Mouse (Mus musculus) MEL (cell line): ENCODE measurements around the gene Cog3. TPM values are rescaled to one million over a fixed set of nuclear protein-coding genes. Genes with fewer than 3 reads are reported as not detected.

Experiments used
- DNase-seq: peaks from one replicate; pipeline ENCODE4 v3.0.0; 2011; ENCODE audit warnings: low read depth, low spot score
- H3K27ac ChIP-seq: 2 replicates; pipeline ENCODE4 v1.5.1; 2012; ENCODE audit warnings: low read depth, mild to moderate bottlenecking, control low read depth, low read length, moderate library complexity; ENCODE audit not compliant: control insufficient read depth
- H3K27me3 ChIP-seq, 2 experiments: fragments of 150-350 bp in 1 of 2; sonication (generic) in 1 of 2; 2 replicates each; pipeline ENCODE4 v1.6.1; 2012; ENCODE audit warnings: low read length in 2 of 2, mild to moderate bottlenecking in 2 of 2, improper control_type of control experiment in 1 of 2, moderate library complexity in 1 of 2; ENCODE audit not compliant: insufficient read depth in 2 of 2, control insufficient read depth in 1 of 2
- H3K36me3 ChIP-seq, 2 experiments: 2 replicates each; pipeline ENCODE4 v1.6.1; 2012 to 2014; ENCODE audit warnings: low read length in 2 of 2, improper control_type of control experiment in 1 of 2, inconsistent platforms in 1 of 2, mild to moderate bottlenecking in 1 of 2; ENCODE audit not compliant: insufficient read depth in 2 of 2, control insufficient read depth in 1 of 2
- H3K4me1 ChIP-seq, 2 experiments: fragments of 150-350 bp in 1 of 2; sonication (generic) in 1 of 2; 2 replicates each; pipeline ENCODE4 v1.6.1; 2012; ENCODE audit warnings: low read length in 2 of 2, improper control_type of control experiment in 1 of 2, mild to moderate bottlenecking in 1 of 2; ENCODE audit not compliant: insufficient read depth in 2 of 2, control insufficient read depth in 1 of 2
- H3K4me3 ChIP-seq, 2 experiments: fragments of 150-350 bp in 1 of 2; sonication (generic) in 1 of 2; 2 replicates each; pipeline ENCODE4 v1.5.1; 2012; ENCODE audit warnings: low read depth in 2 of 2, low read length in 2 of 2, mild to moderate bottlenecking in 2 of 2, moderate library complexity in 2 of 2, control low read depth in 1 of 2, improper control_type of control experiment in 1 of 2; ENCODE audit not compliant: control insufficient read depth in 1 of 2, insufficient read depth in 1 of 2
- H3K79me2 ChIP-seq: 2 replicates; pipeline ENCODE4 v1.6.1; 2012; ENCODE audit warnings: mild to moderate bottlenecking, low read length, moderate library complexity; ENCODE audit not compliant: control insufficient read depth, poor library complexity, insufficient read depth
- H3K9ac ChIP-seq: 2 replicates; pipeline ENCODE4 v1.6.1; 2012; ENCODE audit warnings: low read depth, mild to moderate bottlenecking, control low read depth, low read length, moderate library complexity; ENCODE audit not compliant: control insufficient read depth, poor library complexity, severe bottlenecking
- H3K9me3 ChIP-seq: fragments of 150-350 bp; sonication (generic); replicated peaks from 2 replicates; pipeline ENCODE4 v1.6.1; 2012; ENCODE audit warnings: mild to moderate bottlenecking, low read length, improper control_type of control experiment, moderate library complexity; ENCODE audit not compliant: insufficient read depth
- CHD1 ChIP-seq: IDR thresholded peaks from 2 replicates; pipeline ENCODE4 v1.6.1; 2012; ENCODE audit warnings: low read depth, mild to moderate bottlenecking, inconsistent platforms, low read length, improper control_type of control experiment
- CHD2 ChIP-seq: IDR thresholded peaks from 2 replicates; pipeline ENCODE4 v1.6.1; 2011; ENCODE audit warnings: low read length, improper control_type of control experiment
- CTCF ChIP-seq, 3 experiments: IDR thresholded peaks in 2 of 3; conservative IDR thresholded peaks in 1 of 3; 2 replicates each; pipeline ENCODE4 v1.5.1; 2011 to 2012; ENCODE audit warnings: low read length in 3 of 3, low read depth in 2 of 3, mild to moderate bottlenecking in 2 of 3, improper control_type of control experiment in 1 of 3, inconsistent platforms in 1 of 3, mixed read lengths in 1 of 3, moderate library complexity in 1 of 3; ENCODE audit not compliant: control insufficient read depth in 1 of 3, insufficient read depth in 1 of 3, poor library complexity in 1 of 3, severe bottlenecking in 1 of 3
- E2F4 ChIP-seq: IDR thresholded peaks from 2 replicates; pipeline ENCODE4 v1.6.1; 2011; ENCODE audit warnings: low read depth, low read length, improper control_type of control experiment, borderline replicate concordance
- EP300 ChIP-seq, 2 experiments: IDR thresholded peaks; 2 replicates each; pipeline ENCODE4 v1.6.1; 2011; ENCODE audit warnings: improper control_type of control experiment in 2 of 2, low read length in 2 of 2, low read depth in 1 of 2, mild to moderate bottlenecking in 1 of 2
- ETS1 ChIP-seq: IDR thresholded peaks from 2 replicates; pipeline ENCODE4 v1.6.1; 2012; ENCODE audit warnings: low read depth, mild to moderate bottlenecking, inconsistent platforms, low read length, improper control_type of control experiment, moderate library complexity
- JUND ChIP-seq: IDR thresholded peaks from 2 replicates; pipeline ENCODE4 v1.6.1; 2011; ENCODE audit warnings: low read depth, mild to moderate bottlenecking, improper control_type of control experiment, low read length
- MAZ ChIP-seq: IDR thresholded peaks from 2 replicates; pipeline ENCODE4 v1.6.1; 2012; ENCODE audit warnings: low read depth, mild to moderate bottlenecking, inconsistent platforms, low read length, improper control_type of control experiment
- MEF2A ChIP-seq: IDR thresholded peaks from 2 replicates; pipeline ENCODE4 v1.6.1; 2014; ENCODE audit warnings: low read depth, mild to moderate bottlenecking, inconsistent platforms, low read length, improper control_type of control experiment; ENCODE audit not compliant: poor library complexity, insufficient replicate concordance, severe bottlenecking; ENCODE audit errors: extremely low read depth
- MYB ChIP-seq: IDR thresholded peaks from 2 replicates; pipeline ENCODE4 v1.6.1; 2011; ENCODE audit warnings: mild to moderate bottlenecking, low read depth, low read length, improper control_type of control experiment
- NRF1 ChIP-seq: IDR thresholded peaks from 2 replicates; pipeline ENCODE4 v1.6.1; 2014; ENCODE audit warnings: low read depth, mild to moderate bottlenecking, inconsistent platforms, low read length, improper control_type of control experiment, moderate library complexity; ENCODE audit not compliant: poor library complexity, insufficient read depth, severe bottlenecking
- POLR2A ChIP-seq, 2 experiments: IDR thresholded peaks; 2 replicates each; pipeline ENCODE4 v1.6.1; 2011 to 2012; ENCODE audit warnings: low read length in 2 of 2, mild to moderate bottlenecking in 2 of 2, control low read depth in 1 of 2, improper control_type of control experiment in 1 of 2, low read depth in 1 of 2, moderate library complexity in 1 of 2; ENCODE audit not compliant: control insufficient read depth in 1 of 2, insufficient read depth in 1 of 2, poor library complexity in 1 of 2
- POLR2AphosphoS5 ChIP-seq: IDR thresholded peaks from 2 replicates; pipeline ENCODE4 v1.6.1; 2012; ENCODE audit warnings: low read depth, borderline replicate concordance, mild to moderate bottlenecking, inconsistent platforms, low read length, moderate library complexity, mixed read lengths
- TAL1 ChIP-seq: IDR thresholded peaks from 2 replicates; pipeline ENCODE4 v1.6.1; 2012; ENCODE audit warnings: mild to moderate bottlenecking, inconsistent platforms, low read length, moderate library complexity, mixed read lengths
- TBP ChIP-seq: IDR thresholded peaks from 2 replicates; pipeline ENCODE4 v1.8.0; 2011; ENCODE audit warnings: low read depth, low read length, improper control_type of control experiment
- USF1 ChIP-seq: IDR thresholded peaks from 2 replicates; pipeline ENCODE4 v1.6.1; 2014; ENCODE audit warnings: low read depth, mild to moderate bottlenecking, inconsistent platforms, low read length, improper control_type of control experiment, moderate library complexity
- ZC3H11A ChIP-seq: IDR thresholded peaks from 2 replicates; pipeline ENCODE4 v1.6.1; 2012; ENCODE audit warnings: low read depth, mild to moderate bottlenecking, inconsistent platforms, low read length, improper control_type of control experiment
- ZKSCAN1 ChIP-seq: IDR thresholded peaks from 2 replicates; pipeline ENCODE4 v1.6.1; 2012; ENCODE audit warnings: low read depth, mild to moderate bottlenecking, inconsistent platforms, low read length, improper control_type of control experiment, moderate library complexity
- polyA plus RNA-seq, 2 experiments: library from polyadenylated mRNA; stranded (reverse) in 1 of 2; unstranded in 1 of 2; fragments of >175 nt in 1 of 2; fragments of >200 nt in 1 of 2; gene quantifications; 2 replicates each; pipeline versions ENCODE4 v1.2.1 to v1.2.4; 2012; ENCODE audit warnings: low replicate concordance in 2 of 2, low read depth in 1 of 2; ENCODE audit not compliant: insufficient read length in 2 of 2, insufficient read depth in 1 of 2, missing spikeins in 1 of 2
- total RNA-seq: library from RNA; depleted of rRNA; stranded (reverse); fragments of 300-350 nt; gene quantifications from 2 replicates; pipeline ENCODE4 v1.2.3, GENCODE M21; 2012

Gene Cog3
- total and polyA plus RNA-seq, 3 experiments = 15.3 to 46.1 (median 16.7) TPM

DNA sequence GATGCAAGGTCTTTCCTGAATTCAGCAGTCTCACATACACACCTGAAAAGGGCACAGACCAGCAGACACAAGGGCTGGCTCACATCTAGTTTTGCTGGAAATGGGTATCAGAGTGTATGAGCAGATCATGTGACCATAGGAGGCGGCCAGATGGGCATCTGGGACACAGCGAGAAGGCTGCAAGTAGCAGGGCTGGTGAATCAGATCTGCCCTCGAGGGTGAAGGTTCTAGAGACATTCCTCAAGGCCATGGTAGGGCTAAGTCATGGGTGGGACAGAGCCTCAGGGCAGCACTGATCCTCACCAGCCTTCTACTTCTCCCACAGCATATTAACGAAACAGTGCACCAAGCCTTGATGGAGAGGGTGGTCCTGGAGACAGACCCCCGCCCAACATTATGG is 58.2 kb downstream of the Cog3 start:
- H3K27me3 ChIP-seq = no peaks in the 10 kb centered on the region; a peak in 1 of 4 replicates
- no peak overlapping the region for H3K9ac ChIP-seq
- peaks cover 0 to 8% of the 10 kb centered on the region in 2 experiments; a peak in 2 of 4 replicates for H3K36me3 ChIP-seq
- no peak for DNase-seq
- H3K27ac ChIP-seq = no peak overlapping the region
- no peak for TF ChIP-seq ZKSCAN1
- TF ChIP-seq MYB = no peak
- 0 out of 6 replicates have a peak, but pooled peaks of 1 of the 3 experiments have one; percentile 0 for TF ChIP-seq CTCF (IDR thresholded peaks at IDR 0.05 in 2 of 3, conservative IDR thresholded peaks at IDR 0.05 in 1 of 3; ENCODE audit: control insufficient read depth in 1 of 3, insufficient read depth in 1 of 3, low read depth in 2 of 3, low read length in 3 of 3, poor library complexity in 1 of 3, severe bottlenecking in 1 of 3)
- no peak for TF ChIP-seq MAZ
- TF ChIP-seq TBP = no peak
- no peak overlapping the region for H3K4me3 ChIP-seq
- H3K4me1 ChIP-seq = peaks cover 0 to 11% of the 10 kb centered on the region in 2 experiments; a peak in 3 of 4 replicates
- H3K9me3 ChIP-seq = no peaks in the 10 kb centered on the region
- no peaks in the 10 kb centered on the region for H3K79me2 ChIP-seq

DNA sequence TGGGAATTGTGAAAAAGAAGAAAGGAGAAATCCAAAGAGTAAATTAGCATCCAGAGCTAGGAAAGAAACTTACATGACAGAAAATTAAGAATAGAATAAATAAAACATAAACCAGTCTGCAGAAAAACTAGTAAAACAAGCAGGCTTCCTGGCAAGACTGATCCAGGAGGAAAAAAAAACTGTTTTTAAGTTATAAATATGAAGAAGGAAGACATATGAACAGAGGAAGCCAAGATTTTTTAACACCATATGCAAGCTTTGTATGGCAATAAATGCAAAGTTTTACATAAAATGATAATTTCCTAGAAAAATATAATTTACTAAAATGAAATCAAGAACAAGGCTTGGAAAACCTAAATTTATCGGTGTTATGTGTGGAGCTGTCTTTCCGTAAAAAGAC is 63.9 kb downstream of the Cog3 start:
- Histone ChIP-seq H3K27ac (no peak overlapping the region), H3K4me1 (no peaks in the 10 kb centered on the region), H3K9me3 (no peaks in the 10 kb centered on the region), H3K4me3 (no peak overlapping the region), H3K27me3 (peaks cover 0 to 1% of the 10 kb centered on the region in 2 experiments; a peak in 1 of 4 replicates), H3K79me2 (no peaks in the 10 kb centered on the region), H3K9ac (no peak overlapping the region), H3K36me3 (no peaks in the 10 kb centered on the region)
- TF ChIP-seq JUND = no peak
- TF ChIP-seq NRF1 = no peak
- no peak for TF ChIP-seq CHD2
- TF ChIP-seq ZC3H11A = no peak
- TF ChIP-seq USF1 = no peak
- TF ChIP-seq CHD1 = no peak
- TF ChIP-seq TBP = no peak
- TF ChIP-seq MEF2A = no peak
- no peak for TF ChIP-seq POLR2AphosphoS5
- no peak for TF ChIP-seq ETS1
- no peak for TF ChIP-seq TAL1
- no peak for TF ChIP-seq EP300 (IDR thresholded peaks at IDR 0.05; ENCODE audit: low read depth in 1 of 2, low read length in 2 of 2)
- no peak for TF ChIP-seq POLR2A (IDR thresholded peaks at IDR 0.05; ENCODE audit: control insufficient read depth in 1 of 2, insufficient read depth in 1 of 2, low read depth in 1 of 2, low read length in 2 of 2, poor library complexity in 1 of 2)
- no peak for TF ChIP-seq E2F4
- no peak for DNase-seq
